Mouse (Mus musculus): Measurements from ENCODE around the gene Trmt10a. TPM values are rescaled to one million over a fixed set of nuclear protein-coding genes. Genes with fewer than 3 reads are reported as not detected.
"Not testable (repeated sequence)": the region's sequence is repeated elsewhere in the genome, so short reads cannot be mapped to it uniquely, and the experiment has no call there.

Trmt10a gene
- total and polyA plus RNA-seq, 2 experiments from 2014 or later: 3.7 to 5.3 TPM

GRCm38 (mm10) chr3:138134528-138134927 lies 8.7 kb upstream of the Trmt10a start:
- DNase-seq (ENCODE audit: low spot score): no peak
- no peak overlapping the region for H3K27ac ChIP-seq (ENCODE audit: low read depth)
- H3K27me3 ChIP-seq (ENCODE audit: control insufficient read depth, insufficient read depth, low read length): no peaks in the 10 kb centered on the region
- no peaks in the 10 kb centered on the region for H3K9me3 ChIP-seq (replicated peaks; ENCODE audit: control insufficient read depth, low read length)
- H3K4me1 ChIP-seq (ENCODE audit: control insufficient read depth, insufficient read depth): no peaks in the 10 kb centered on the region
- 78% methylated on average over 1 of the region's 1 CpGs for WGBS
- no peaks in the 10 kb centered on the region for H3K36me3 ChIP-seq (replicated peaks; ENCODE audit: control insufficient read depth, insufficient read depth, low read length)
- H3K4me3 ChIP-seq (ENCODE audit: low read depth, low read length): no peak overlapping the region
- ATAC-seq (ENCODE audit: insufficient read depth, low read depth): no peak
- no peak overlapping the region for H3K4me2 ChIP-seq (ENCODE audit: low read depth, low read length)
- no peak for TF ChIP-seq CTCF (IDR thresholded peaks at IDR 0.05; ENCODE audit: low read depth)
- TF ChIP-seq EP300 (IDR thresholded peaks at IDR 0.05; ENCODE audit: low read depth): no peak
- H3K9ac ChIP-seq (replicated peaks; ENCODE audit: low read depth, low read length): no peak overlapping the region

GRCm38 (mm10) chr3:138138146-138138545 lies 5.1 kb upstream of the Trmt10a start:
- WGBS: 96% methylated on average over 13 of the region's 13 CpGs
- H3K4me1 ChIP-seq (ENCODE audit: control insufficient read depth, insufficient read depth); H3K4me2 ChIP-seq (ENCODE audit: low read depth, low read length); ATAC-seq (ENCODE audit: insufficient read depth, low read depth); H3K9me3 ChIP-seq (replicated peaks; ENCODE audit: control insufficient read depth, low read length); H3K27ac ChIP-seq (ENCODE audit: low read depth); H3K36me3 ChIP-seq (replicated peaks; ENCODE audit: control insufficient read depth, insufficient read depth, low read length); H3K9ac ChIP-seq (replicated peaks; ENCODE audit: low read depth, low read length); H3K27me3 ChIP-seq (ENCODE audit: control insufficient read depth, insufficient read depth, low read length); DNase-seq (ENCODE audit: low spot score); H3K4me3 ChIP-seq (ENCODE audit: low read depth, low read length): not testable (repeated sequence)

GRCm38 (mm10) chr3:138139663-138140062 lies 3.6 kb upstream of the Trmt10a start:
- H3K9ac ChIP-seq (replicated peaks; ENCODE audit: low read depth, low read length): no peak overlapping the region
- 0 out of 2 replicates have a peak overlapping the region, but pooled peaks have one; percentile 46 for H3K27ac ChIP-seq (ENCODE audit: low read depth)
- no peaks in the 10 kb centered on the region for H3K27me3 ChIP-seq (ENCODE audit: control insufficient read depth, insufficient read depth, low read length)
- no peak for ATAC-seq (ENCODE audit: insufficient read depth, low read depth)
- WGBS: 35% methylated on average over 6 of the region's 6 CpGs
- no peak for DNase-seq (ENCODE audit: low spot score)
- H3K9me3 ChIP-seq (replicated peaks; ENCODE audit: control insufficient read depth, low read length): no peaks in the 10 kb centered on the region
- H3K36me3 ChIP-seq (replicated peaks; ENCODE audit: control insufficient read depth, insufficient read depth, low read length): no peaks in the 10 kb centered on the region
- no peaks in the 10 kb centered on the region for H3K4me1 ChIP-seq (ENCODE audit: control insufficient read depth, insufficient read depth)
- TF ChIP-seq CTCF (IDR thresholded peaks at IDR 0.05; ENCODE audit: low read depth): no peak
- no peak for TF ChIP-seq EP300 (IDR thresholded peaks at IDR 0.05; ENCODE audit: low read depth)
- H3K4me2 ChIP-seq (ENCODE audit: low read depth, low read length): no peak overlapping the region
- H3K4me3 ChIP-seq (ENCODE audit: low read depth, low read length): no peak overlapping the region

GRCm38 (mm10) chr3:138142052-138142732 lies 1.1 kb upstream of the Trmt10a start:
- Histone ChIP-seq H3K9ac (replicated peaks; ENCODE audit: low read depth, low read length) (no peak overlapping the region), H3K4me1 (ENCODE audit: control insufficient read depth, insufficient read depth) (no peaks in the 10 kb centered on the region), H3K4me2 (ENCODE audit: low read depth, low read length) (peak overlapping the region; percentile 90), H3K9me3 (replicated peaks; ENCODE audit: control insufficient read depth, low read length) (no peaks in the 10 kb centered on the region), H3K36me3 (replicated peaks; ENCODE audit: control insufficient read depth, insufficient read depth, low read length) (no peaks in the 10 kb centered on the region), H3K27me3 (ENCODE audit: control insufficient read depth, insufficient read depth, low read length) (no peaks in the 10 kb centered on the region), H3K4me3 (ENCODE audit: low read depth, low read length) (peak overlapping the region; percentile 73; the same call in 1 of the 2 replicates), H3K27ac (ENCODE audit: low read depth) (peak overlapping the region; percentile 98)
- no peak for ATAC-seq (ENCODE audit: insufficient read depth, low read depth)
- WGBS: 37% methylated on average over 4 of the region's 4 CpGs
- no peak for TF ChIP-seq CTCF (IDR thresholded peaks at IDR 0.05; ENCODE audit: low read depth)
- peak; percentile 0; the same call in 1 of the 2 replicates for TF ChIP-seq EP300 (IDR thresholded peaks at IDR 0.05; ENCODE audit: low read depth)
- peak; percentile 61 for DNase-seq (ENCODE audit: low spot score)

GRCm38 (mm10) chr3:138142733-138143314 lies 424 bp upstream of the Trmt10a start:
- TF ChIP-seq CTCF (IDR thresholded peaks at IDR 0.05; ENCODE audit: low read depth): no peak
- Histone ChIP-seq H3K27me3 (ENCODE audit: control insufficient read depth, insufficient read depth, low read length) (no peaks in the 10 kb centered on the region), H3K4me1 (ENCODE audit: control insufficient read depth, insufficient read depth) (no peaks in the 10 kb centered on the region), H3K36me3 (replicated peaks; ENCODE audit: control insufficient read depth, insufficient read depth, low read length) (no peaks in the 10 kb centered on the region), H3K4me2 (ENCODE audit: low read depth, low read length) (peak overlapping the region; percentile 90), H3K4me3 (ENCODE audit: low read depth, low read length) (peak overlapping the region; percentile 73), H3K9me3 (replicated peaks; ENCODE audit: control insufficient read depth, low read length) (no peaks in the 10 kb centered on the region), H3K9ac (replicated peaks; ENCODE audit: low read depth, low read length) (peak overlapping the region; percentile 52), H3K27ac (ENCODE audit: low read depth) (peak overlapping the region; percentile 98)
- 2% methylated on average over 12 of the region's 12 CpGs for WGBS
- DNase-seq (ENCODE audit: low spot score) (peak; percentile 48), ATAC-seq (ENCODE audit: insufficient read depth, low read depth) (no peak)
